Mouse (Mus musculus): ENCODE results near the gene Purb.

DNA sequence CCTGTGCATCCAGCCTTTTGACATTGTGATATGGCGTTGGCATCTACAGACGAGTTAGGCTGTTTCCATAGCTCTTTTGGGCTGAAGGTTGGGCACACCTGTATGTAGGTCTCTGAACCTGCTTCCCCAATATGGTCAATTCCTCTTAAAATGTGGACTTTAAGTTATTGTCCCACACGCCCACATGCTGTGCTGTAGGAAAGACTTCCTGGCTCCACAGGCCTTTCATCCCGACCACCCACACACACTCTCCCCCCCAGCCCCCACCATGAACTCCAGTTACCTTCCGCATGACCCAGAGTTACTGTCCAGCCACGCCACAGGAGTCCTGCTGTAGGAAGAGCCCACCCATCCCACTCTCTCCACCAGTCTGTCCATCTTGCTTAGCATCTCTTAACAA lies 11.2 kb upstream of the Purb start:
- TF ChIP-seq TAL1 (IDR thresholded peaks at IDR 0.05; ENCODE audit: low read length) (no peak), GATA1 (IDR thresholded peaks at IDR 0.05; ENCODE audit: low read length) (no peak)
